Mouse (Mus musculus) forebrain, postnatal 0 days (tissue): Measurements from ENCODE around the gene Bik. TPM values are rescaled to one million over a fixed set of nuclear protein-coding genes. Genes with fewer than 3 reads are reported as not detected.
A peak's percentile ranks its signal among the peaks of the same experiment; 100 is the strongest.

ENCODE experiments used
- ATAC-seq: fragments of 200-750 bp; cut with Nextera tagmentation; 2 replicates; pipeline ENCODE4 v1.8.0; 2017; ENCODE audit warnings: mild to moderate bottlenecking, moderate library complexity
- DNase-seq: peaks from one replicate; pipeline ENCODE4 v3.0.0-alpha.2; 2015
- H3K27ac ChIP-seq: fragments of 300-500 bp; sonication (generic); 2 replicates; pipeline ENCODE4 v1.5.1; 2014; ENCODE audit warnings: low read depth, mild to moderate bottlenecking, antibody characterized with exemption, low read length, moderate library complexity, mixed read lengths
- H3K27me3 ChIP-seq: fragments of 300-500 bp; sonication (generic); 2 replicates; pipeline ENCODE4 v1.6.1; 2014; ENCODE audit warnings: mild to moderate bottlenecking, low read length, mixed read lengths; ENCODE audit not compliant: insufficient read depth
- H3K36me3 ChIP-seq: fragments of 300-500 bp; sonication (generic); 2 replicates; pipeline ENCODE4 v1.6.1; 2014; ENCODE audit warnings: mild to moderate bottlenecking, moderate library complexity; ENCODE audit not compliant: insufficient read depth
- H3K4me1 ChIP-seq: fragments of 300-500 bp; sonication (generic); 2 replicates; pipeline ENCODE4 v1.6.1; 2014; ENCODE audit warnings: antibody characterized with exemption; ENCODE audit not compliant: insufficient read depth
- H3K4me2 ChIP-seq: fragments of 300-500 bp; sonication (generic); 2 replicates; pipeline ENCODE4 v1.6.1; 2014; ENCODE audit warnings: low read depth, mild to moderate bottlenecking, moderate library complexity
- H3K4me3 ChIP-seq: fragments of 300-500 bp; sonication (generic); 2 replicates; pipeline ENCODE4 v1.5.1; 2014; ENCODE audit warnings: low read depth, low read length, mixed read lengths
- H3K9ac ChIP-seq: fragments of 300-500 bp; sonication (generic); 2 replicates; pipeline ENCODE4 v1.6.1; 2014; ENCODE audit warnings: mild to moderate bottlenecking
- H3K9me3 ChIP-seq: fragments of 300-500 bp; sonication (generic); 2 replicates; pipeline ENCODE4 v1.6.1; 2016; ENCODE audit warnings: low read length
- CTCF ChIP-seq: sonication (generic); IDR thresholded peaks from 2 replicates; pipeline ENCODE4 v1.5.1; 2016; ENCODE audit warnings: antibody characterized with exemption, control low read depth, low read depth
- WGBS: fragments of 180-500 bp; shearing (Covaris S2); extraction: QIAGEN DNeasy Blood & Tissue Kit; methylation state at CpG from one replicate; pipeline ENCODE4 v1.1.7; 2014; 5-methylcytosine and 5-hydroxymethylcytosine counted together
- polyA plus RNA-seq: library from polyadenylated mRNA; unstranded; fragments of >200 nt; fragmentation: Nextera tagmentation; extraction: Ambion mirVana; gene quantifications from 2 replicates; pipeline ENCODE4 v1.2.1, GENCODE M21; 2015
- total RNA-seq: library from RNA; depleted of rRNA; stranded (reverse); fragments of >200 nt; gene quantifications from 2 replicates; pipeline ENCODE4 v1.2.3, GENCODE M21; 2014

Gene Bik
- total and polyA plus RNA-seq, 2 experiments from 2014 or later: 0.33 TPM; not detected in 1

GRCm38 (mm10) chr15:83563327-83563856 is 36.7 kb downstream of the Bik start, which contains the start of the genes Tspo and Mcat:
Gene Tspo, plus strand, starts transcription at chr15:83563592.
Gene Mcat, minus strand, starts transcription at chr15:83563787.
- Histone ChIP-seq H3K36me3 (no peaks in the 10 kb centered on the region), H3K4me3 (peak within 1 kb of the TSS; percentile 25), H3K4me1 (peaks cover 11% of the 10 kb centered on the region), H3K4me2 (peak within 1 kb of the TSS; percentile 58), H3K9me3 (no peaks in the 10 kb centered on the region), H3K9ac (peak within 1 kb of the TSS; percentile 33), H3K27ac (no peak within 1 kb of the TSS), H3K27me3 (peaks cover 7% of the 10 kb centered on the region; the same call in 1 of the 2 replicates)
- no peak for TF ChIP-seq CTCF
- 3% methylated on average over 28 of the region's 28 CpGs for WGBS
- no peak; the same call in 1 of the 2 replicates for ATAC-seq
- no peak for DNase-seq

- ATAC-seq (0 out of 2 replicates have a peak, but pooled peaks have one; percentile 25), DNase-seq (peak; percentile 17)
- no peak for TF ChIP-seq CTCF
- Histone ChIP-seq H3K36me3 (no peaks in the 10 kb centered on the region), H3K9me3 (no peaks in the 10 kb centered on the region), H3K27ac (no peak overlapping the region), H3K4me1 (peaks cover 11% of the 10 kb centered on the region), H3K27me3 (peaks cover 7% of the 10 kb centered on the region; the same call in 1 of the 2 replicates), H3K4me2 (peak overlapping the region; percentile 58), H3K4me3 (peak overlapping the region; percentile 25), H3K9ac (peak overlapping the region; percentile 33)
- WGBS: 3% methylated on average over 27 of the region's 27 CpGs
These were observed 37.4 kb downstream of the Bik start for GRCm38 (mm10) chr15:83563857-83564651.

DNA sequence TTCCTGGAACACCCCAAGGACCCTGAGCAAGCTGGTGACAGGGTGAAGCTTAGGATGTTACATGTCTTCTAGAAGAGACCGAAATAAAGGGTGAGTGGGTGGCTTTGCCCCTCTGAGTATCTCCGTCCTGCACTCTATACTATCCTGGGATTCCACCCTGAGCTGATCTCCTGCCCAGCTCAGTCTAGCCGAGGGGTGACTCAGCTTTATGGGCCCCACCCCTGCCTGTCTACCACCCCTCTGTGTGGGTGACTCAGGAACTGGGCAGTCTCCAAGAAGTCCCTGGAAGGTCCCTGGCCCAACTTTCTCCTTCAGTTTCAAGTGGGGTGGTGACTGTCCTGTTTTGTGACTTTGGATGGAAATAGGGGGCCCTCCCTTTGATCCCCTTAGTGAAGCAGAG is 38.8 kb downstream of the Bik start:
- H3K4me1 ChIP-seq: peaks cover 11% of the 10 kb centered on the region
- peaks cover 7% of the 10 kb centered on the region; the same call in 1 of the 2 replicates for H3K27me3 ChIP-seq
- no peaks in the 10 kb centered on the region for H3K36me3 ChIP-seq
- no peak for ATAC-seq
- 85% methylated on average over 3 of the region's 3 CpGs for WGBS
- no peaks in the 10 kb centered on the region for H3K9me3 ChIP-seq
- DNase-seq: no peak
- H3K4me2 ChIP-seq: no peak overlapping the region
- H3K27ac ChIP-seq: no peak overlapping the region
- no peak for TF ChIP-seq CTCF
- H3K9ac ChIP-seq: no peak overlapping the region
- no peak overlapping the region for H3K4me3 ChIP-seq

- H3K9ac ChIP-seq: no peak overlapping the region
- DNase-seq (no peak), ATAC-seq (no peak)
- WGBS: 77% methylated on average over 5 of the region's 5 CpGs
- H3K36me3 ChIP-seq: no peaks in the 10 kb centered on the region
- H3K4me2 ChIP-seq: no peak overlapping the region
- TF ChIP-seq CTCF: no peak
- H3K27ac ChIP-seq: no peak overlapping the region
- H3K9me3 ChIP-seq: no peaks in the 10 kb centered on the region
- H3K4me1 ChIP-seq: peaks cover 11% of the 10 kb centered on the region
- peaks cover 7% of the 10 kb centered on the region; the same call in 1 of the 2 replicates for H3K27me3 ChIP-seq
- H3K4me3 ChIP-seq: no peak overlapping the region
These were observed 39.3 kb downstream of the Bik start for GRCm38 (mm10) chr15:83566006-83566405.

GRCm38 (mm10) chr15:83567728-83568127 is 41.1 kb downstream of the Bik start:
- Histone ChIP-seq H3K4me2 (no peak overlapping the region), H3K27ac (no peak overlapping the region), H3K9ac (no peak overlapping the region), H3K9me3 (no peaks in the 10 kb centered on the region), H3K27me3 (peaks cover 7% of the 10 kb centered on the region; the same call in 1 of the 2 replicates), H3K36me3 (no peaks in the 10 kb centered on the region), H3K4me3 (no peak overlapping the region), H3K4me1 (peaks cover 11% of the 10 kb centered on the region)
- ATAC-seq: no peak
- no peak for TF ChIP-seq CTCF
- WGBS: 90% methylated on average over 3 of the region's 3 CpGs
- DNase-seq: no peak

GRCm38 (mm10) chr15:83568544-83568943 is 41.9 kb downstream of the Bik start:
- Histone ChIP-seq H3K4me1 (peaks cover 8% of the 10 kb centered on the region), H3K27ac (no peak overlapping the region), H3K9ac (no peak overlapping the region), H3K9me3 (no peaks in the 10 kb centered on the region), H3K4me3 (no peak overlapping the region), H3K27me3 (peaks cover 7% of the 10 kb centered on the region; the same call in 1 of the 2 replicates), H3K36me3 (no peaks in the 10 kb centered on the region), H3K4me2 (no peak overlapping the region)
- no peak for ATAC-seq
- TF ChIP-seq CTCF: no peak
- WGBS: 97% methylated on average over 5 of the region's 5 CpGs
- DNase-seq: no peak

DNA sequence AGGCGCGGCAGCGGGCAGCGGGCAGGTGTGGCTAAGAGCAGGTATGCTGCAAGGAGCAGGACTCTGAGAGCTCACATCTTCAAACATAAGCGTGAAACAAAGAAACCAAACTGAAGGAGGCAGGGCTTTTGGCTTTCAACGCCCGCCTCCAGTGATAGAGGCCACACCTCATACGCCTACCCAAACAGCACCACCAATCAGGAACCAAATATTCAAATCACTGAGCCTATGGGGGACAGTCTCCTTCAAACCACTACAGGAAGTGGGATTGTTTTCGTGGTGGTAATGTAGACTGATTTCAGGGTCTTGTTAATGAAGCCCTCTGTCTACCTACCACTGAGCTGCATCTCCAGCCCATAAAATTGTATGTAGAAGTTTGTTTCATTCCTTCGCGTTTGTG is 43.0 kb downstream of the Bik start:
- WGBS: 63% methylated on average over 11 of the region's 11 CpGs
- H3K27ac ChIP-seq: no peak overlapping the region
- H3K9ac ChIP-seq: no peak overlapping the region
- H3K4me1 ChIP-seq: no peaks in the 10 kb centered on the region
- ATAC-seq (no peak), DNase-seq (no peak)
- no peaks in the 10 kb centered on the region for H3K27me3 ChIP-seq
- no peaks in the 10 kb centered on the region for H3K36me3 ChIP-seq
- no peak overlapping the region for H3K4me2 ChIP-seq
- no peak overlapping the region for H3K4me3 ChIP-seq
- TF ChIP-seq CTCF: no peak
- H3K9me3 ChIP-seq: no peaks in the 10 kb centered on the region
